Mouse (Mus musculus) gastrocnemius, postnatal 4 days (tissue): ENCODE measurements around the gene Lpin3. TPM values are rescaled to one million over a fixed set of nuclear protein-coding genes. Genes with fewer than 3 reads are reported as not detected.

ENCODE experiments used
- DNase-seq, 2 experiments: peaks; one replicate each; pipeline ENCODE4 v3.0.0; 2021 to 2022; ENCODE audit warnings: low spot score in 2 of 2, mixed read lengths in 2 of 2
- total RNA-seq, 2 experiments: library from RNA; stranded (reverse); gene quantifications; 2 replicates each; pipeline ENCODE4 v1.2.3; 2021

The Lpin3 gene
- total RNA-seq, 2 experiments from 2014 or later = 5.5 to 7.5 TPM

GRCm38 (mm10) chr2:160886221-160886620 is 5.8 kb downstream of the Lpin3 start:
- DNase-seq = no peak

GRCm38 (mm10) chr2:160887284-160887683 is 6.8 kb downstream of the Lpin3 start:
- peak; percentile 46 to 80 for DNase-seq

GRCm38 (mm10) chr2:160887859-160888258 is 7.4 kb downstream of the Lpin3 start:
- DNase-seq = no peak

GRCm38 (mm10) chr2:160891045-160891444 is 10.6 kb downstream of the Lpin3 start:
- DNase-seq = no peak

- no peak for DNase-seq
Observed at GRCm38 (mm10) chr2:160891697-160892096, 11.2 kb downstream of the Lpin3 start.

- no peak for DNase-seq
Observed at GRCm38 (mm10) chr2:160901656-160902412, 21.4 kb downstream of the Lpin3 start.

- DNase-seq = no peak
Observed at GRCm38 (mm10) chr2:160905301-160905700, 24.8 kb downstream of the Lpin3 start.

GRCm38 (mm10) chr2:160906101-160906500 is 25.6 kb downstream of the Lpin3 start:
- no peak for DNase-seq

- no peak for DNase-seq
Observed at GRCm38 (mm10) chr2:160908607-160909006, 28.1 kb downstream of the Lpin3 start.

- no peak for DNase-seq
Observed at GRCm38 (mm10) chr2:160910633-160911032, 30.2 kb downstream of the Lpin3 start.

GRCm38 (mm10) chr2:160911558-160912201 is 31.2 kb downstream of the Lpin3 start:
- DNase-seq = peak in 1 of 2 experiments; percentile 46

GRCm38 (mm10) chr2:160912231-160912671 is 31.8 kb downstream of the Lpin3 start, which contains the start of gene Emilin3:
Gene Emilin3 (minus strand): TSS chr2:160912328.
- DNase-seq = peak; percentile 53 to 63

GRCm38 (mm10) chr2:160914656-160915055 is 34.2 kb downstream of the Lpin3 start:
- no peak for DNase-seq

GRCm38 (mm10) chr2:160915821-160916610 is 35.5 kb downstream of the Lpin3 start:
- no peak for DNase-seq

GRCm38 (mm10) chr2:160916714-160917113 is 36.2 kb downstream of the Lpin3 start:
- no peak for DNase-seq

GRCm38 (mm10) chr2:160917313-160917712 is 36.8 kb downstream of the Lpin3 start:
- no peak for DNase-seq

GRCm38 (mm10) chr2:160918154-160918929 is 37.9 kb downstream of the Lpin3 start:
- DNase-seq = no peak

GRCm38 (mm10) chr2:160918930-160919215 is 38.4 kb downstream of the Lpin3 start:
- no peak for DNase-seq

- no peak for DNase-seq
Observed at GRCm38 (mm10) chr2:160921285-160921684, 40.8 kb downstream of the Lpin3 start.

GRCm38 (mm10) chr2:160925203-160925602 is 44.7 kb downstream of the Lpin3 start:
- peak in 1 of 2 experiments; percentile 68 for DNase-seq

GRCm38 (mm10) chr2:160931378-160931777 is 50.9 kb downstream of the Lpin3 start:
- DNase-seq = no peak
